Mouse (Mus musculus): Measurements from ENCODE around the gene Armt1. TPM values are rescaled to one million over a fixed set of nuclear protein-coding genes. Genes with fewer than 3 reads are reported as not detected.
"Not testable (repeated sequence)": the region's sequence is repeated elsewhere in the genome, so short reads cannot be mapped to it uniquely, and the experiment has no call there.

The Armt1 gene
- polyA plus RNA-seq, 1 experiment from 2014 or later: 32.6 TPM

DNA sequence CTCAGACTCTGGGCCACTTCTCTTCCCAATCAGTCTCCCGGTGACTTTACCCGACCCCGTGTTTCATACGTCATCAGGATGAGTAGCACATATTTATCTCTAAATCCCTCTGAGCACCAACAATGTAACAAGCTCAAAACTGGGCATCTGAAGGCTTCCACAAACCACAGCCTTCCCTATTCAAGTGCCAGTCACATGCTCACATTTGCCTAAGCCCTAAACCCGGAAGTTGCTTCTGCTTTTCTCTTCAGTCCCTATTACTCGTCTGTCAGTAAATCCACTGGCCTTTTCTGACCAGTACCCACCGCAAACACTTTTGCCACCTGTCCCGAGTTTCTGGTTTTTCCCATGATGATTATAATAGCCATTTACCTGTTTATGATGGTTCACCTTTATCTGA lies 1.9 kb upstream of the Armt1 start:
- no peak for DNase-seq (ENCODE audit: low spot score)

GRCm38 (mm10) chr10:4430826-4431225 lies 1.4 kb upstream of the Armt1 start:
- Histone ChIP-seq H3K9ac (ENCODE audit: low read length) (no peak overlapping the region), H3K36me3 (ENCODE audit: control insufficient read depth, insufficient read depth, low read length) (no peaks in the 10 kb centered on the region), H3K27ac (ENCODE audit: low read depth, low read length) (no peak overlapping the region), H3K4me2 (ENCODE audit: low read depth, low read length, severe bottlenecking) (no peak overlapping the region), H3K4me1 (replicated peaks; ENCODE audit: control insufficient read depth, insufficient read depth, low read length) (peaks cover 2% of the 10 kb centered on the region; the same call in 1 of the 2 replicates), H3K9me3 (ENCODE audit: control insufficient read depth, low read length) (no peaks in the 10 kb centered on the region), H3K27me3 (ENCODE audit: control insufficient read depth, insufficient read depth, low read length) (no peaks in the 10 kb centered on the region), H3K4me3 (ENCODE audit: low read depth, low read length) (no peak overlapping the region)
- 88% methylated on average over 3 of the region's 3 CpGs for WGBS
- DNase-seq (ENCODE audit: low spot score) (no peak), ATAC-seq (replicated peaks; ENCODE audit: low FRiP score) (no peak)

More for the DNA sequence above, 1.9 kb upstream of the Armt1 start:
- Histone ChIP-seq H3K9me3 (ENCODE audit: control insufficient read depth, low read length) (no peaks in the 10 kb centered on the region), H3K9ac (ENCODE audit: low read length) (no peak overlapping the region), H3K27me3 (ENCODE audit: control insufficient read depth, insufficient read depth, low read length) (no peaks in the 10 kb centered on the region), H3K27ac (ENCODE audit: low read depth, low read length) (no peak overlapping the region), H3K4me2 (ENCODE audit: low read depth, low read length, severe bottlenecking) (no peak overlapping the region), H3K4me3 (ENCODE audit: low read depth, low read length) (no peak overlapping the region), H3K36me3 (ENCODE audit: control insufficient read depth, insufficient read depth, low read length) (no peaks in the 10 kb centered on the region), H3K4me1 (replicated peaks; ENCODE audit: control insufficient read depth, insufficient read depth, low read length) (peaks cover 2% of the 10 kb centered on the region; the same call in 1 of the 2 replicates)
- 88% methylated on average over 8 of the region's 8 CpGs for WGBS
- no peak for ATAC-seq (replicated peaks; ENCODE audit: low FRiP score)

DNA sequence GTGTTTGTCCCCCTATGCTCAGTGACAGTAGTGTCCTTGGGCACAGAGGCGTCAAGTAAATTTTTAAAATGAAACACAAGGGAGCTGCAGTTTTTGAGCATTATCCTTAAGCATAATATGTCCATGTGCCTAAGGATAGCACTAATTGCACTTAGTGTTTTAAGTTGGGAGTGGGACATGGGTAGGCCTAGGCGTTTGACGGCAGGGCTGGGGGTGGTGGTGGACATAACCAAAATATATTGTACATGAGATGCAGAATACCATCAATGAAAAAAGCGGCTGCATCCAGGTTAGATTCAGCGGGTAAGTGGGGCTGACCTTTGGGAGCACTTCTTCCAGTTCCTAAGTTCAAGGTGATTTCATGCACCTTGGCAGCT lies 533 bp upstream of the Armt1 start:
- Histone ChIP-seq H3K9ac (ENCODE audit: low read length) (peak overlapping the region; percentile 72), H3K4me1 (replicated peaks; ENCODE audit: control insufficient read depth, insufficient read depth, low read length) (peaks cover 2% of the 10 kb centered on the region; the same call in 1 of the 2 replicates), H3K27ac (ENCODE audit: low read depth, low read length) (no peak overlapping the region), H3K4me3 (ENCODE audit: low read depth, low read length) (peak overlapping the region; percentile 40), H3K4me2 (ENCODE audit: low read depth, low read length, severe bottlenecking) (peak overlapping the region; percentile 75), H3K27me3 (ENCODE audit: control insufficient read depth, insufficient read depth, low read length) (no peaks in the 10 kb centered on the region), H3K9me3 (ENCODE audit: control insufficient read depth, low read length) (no peaks in the 10 kb centered on the region), H3K36me3 (ENCODE audit: control insufficient read depth, insufficient read depth, low read length) (no peaks in the 10 kb centered on the region)
- DNase-seq (ENCODE audit: low spot score) (no peak), ATAC-seq (replicated peaks; ENCODE audit: low FRiP score) (peak; percentile 19)
- WGBS: 15% methylated on average over 5 of the region's 5 CpGs

DNA sequence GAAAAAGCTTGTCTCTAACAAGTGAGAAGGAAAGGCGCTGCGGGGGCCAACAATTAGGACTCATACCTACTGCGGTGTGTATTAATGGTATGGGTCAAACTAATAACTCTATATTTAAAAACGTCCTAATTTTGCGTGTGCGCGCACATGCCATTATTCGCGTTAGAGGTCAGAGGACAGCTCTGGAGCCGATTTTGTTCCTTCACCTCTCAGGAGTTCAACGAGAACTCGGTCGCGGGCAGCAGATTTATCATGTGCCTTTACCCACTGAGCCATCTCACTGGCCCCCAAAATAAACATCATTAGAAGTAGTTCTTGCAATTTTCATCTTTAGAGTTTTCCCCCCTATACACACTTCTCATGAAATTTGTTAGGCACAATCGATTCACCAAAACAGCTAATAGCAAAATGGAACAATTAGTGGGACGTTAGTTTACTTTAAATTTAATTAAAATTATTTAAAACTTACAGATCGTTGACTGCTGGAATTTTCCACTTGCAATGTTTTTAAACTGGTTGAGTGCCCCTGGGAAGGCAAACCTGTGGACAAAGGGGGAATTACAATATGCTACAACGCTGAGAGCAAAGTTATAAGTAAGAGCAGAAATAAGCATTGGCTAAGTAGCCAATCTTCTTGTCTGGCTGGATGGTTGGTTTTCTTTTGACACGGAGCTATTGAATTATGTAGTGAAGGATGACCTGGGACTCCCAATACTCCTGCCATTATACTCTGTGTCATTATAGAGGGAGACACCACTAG lies 909 bp downstream of the Armt1 start:
- Histone ChIP-seq H3K4me3 (ENCODE audit: low read depth, low read length) (peak overlapping the region; percentile 40), H3K9ac (ENCODE audit: low read length) (peak overlapping the region; percentile 55), H3K27ac (ENCODE audit: low read depth, low read length) (no peak overlapping the region), H3K4me2 (ENCODE audit: low read depth, low read length, severe bottlenecking) (peak overlapping the region; percentile 42), H3K36me3 (ENCODE audit: control insufficient read depth, insufficient read depth, low read length) (no peaks in the 10 kb centered on the region), H3K27me3 (ENCODE audit: control insufficient read depth, insufficient read depth, low read length) (no peaks in the 10 kb centered on the region), H3K4me1 (replicated peaks; ENCODE audit: control insufficient read depth, insufficient read depth, low read length) (peaks cover 2% of the 10 kb centered on the region; the same call in 1 of the 2 replicates), H3K9me3 (ENCODE audit: control insufficient read depth, low read length) (no peaks in the 10 kb centered on the region)
- WGBS: 11% methylated on average over 19 of the region's 19 CpGs
- ATAC-seq (replicated peaks; ENCODE audit: low FRiP score) (no peak), DNase-seq (ENCODE audit: low spot score) (no peak)

- not testable (repeated sequence) for ATAC-seq (replicated peaks; ENCODE audit: low FRiP score); H3K9ac ChIP-seq (ENCODE audit: low read length)
- peak overlapping the region; percentile 42; the same call in 1 of the 2 replicates for H3K4me2 ChIP-seq (ENCODE audit: low read depth, low read length, severe bottlenecking)
Measured at GRCm38 (mm10) chr10:4433871-4434270, 1.6 kb downstream of the Armt1 start.

GRCm38 (mm10) chr10:4435416-4435815 lies 3.1 kb downstream of the Armt1 start:
- WGBS: 88% methylated on average over 3 of the region's 3 CpGs
- Histone ChIP-seq H3K4me2 (ENCODE audit: low read depth, low read length, severe bottlenecking) (no peak overlapping the region), H3K4me1 (replicated peaks; ENCODE audit: control insufficient read depth, insufficient read depth, low read length) (peaks cover 2% of the 10 kb centered on the region; the same call in 1 of the 2 replicates), H3K4me3 (ENCODE audit: low read depth, low read length) (no peak overlapping the region), H3K36me3 (ENCODE audit: control insufficient read depth, insufficient read depth, low read length) (peaks cover 3% of the 10 kb centered on the region; the same call in 1 of the 2 replicates), H3K9ac (ENCODE audit: low read length) (no peak overlapping the region), H3K27ac (ENCODE audit: low read depth, low read length) (no peak overlapping the region), H3K9me3 (ENCODE audit: control insufficient read depth, low read length) (no peaks in the 10 kb centered on the region), H3K27me3 (ENCODE audit: control insufficient read depth, insufficient read depth, low read length) (no peaks in the 10 kb centered on the region)
- DNase-seq (ENCODE audit: low spot score) (no peak), ATAC-seq (replicated peaks; ENCODE audit: low FRiP score) (no peak)

More at GRCm38 (mm10) chr10:4433871-4434270, 1.6 kb downstream of the Armt1 start:
- DNase-seq (ENCODE audit: low spot score); H3K4me3 ChIP-seq (ENCODE audit: low read depth, low read length); H3K36me3 ChIP-seq (ENCODE audit: control insufficient read depth, insufficient read depth, low read length); H3K9me3 ChIP-seq (ENCODE audit: control insufficient read depth, low read length); H3K27me3 ChIP-seq (ENCODE audit: control insufficient read depth, insufficient read depth, low read length); H3K4me1 ChIP-seq (replicated peaks; ENCODE audit: control insufficient read depth, insufficient read depth, low read length); H3K27ac ChIP-seq (ENCODE audit: low read depth, low read length): not testable (repeated sequence)
- 88% methylated on average over 2 of the region's 2 CpGs for WGBS

GRCm38 (mm10) chr10:4456409-4456808 lies 24.1 kb downstream of the Armt1 start:
- Histone ChIP-seq H3K36me3 (ENCODE audit: control insufficient read depth, insufficient read depth, low read length) (no peaks in the 10 kb centered on the region; the same call in 1 of the 2 replicates), H3K27ac (ENCODE audit: low read depth, low read length) (no peak overlapping the region), H3K4me3 (ENCODE audit: low read depth, low read length) (no peak overlapping the region), H3K9me3 (ENCODE audit: control insufficient read depth, low read length) (no peaks in the 10 kb centered on the region), H3K4me1 (replicated peaks; ENCODE audit: control insufficient read depth, insufficient read depth, low read length) (no peaks in the 10 kb centered on the region), H3K4me2 (ENCODE audit: low read depth, low read length, severe bottlenecking) (no peak overlapping the region), H3K27me3 (ENCODE audit: control insufficient read depth, insufficient read depth, low read length) (no peaks in the 10 kb centered on the region), H3K9ac (ENCODE audit: low read length) (no peak overlapping the region)
- no peak for DNase-seq (ENCODE audit: low spot score)
- ATAC-seq (replicated peaks; ENCODE audit: low FRiP score): no peak
- 84% methylated on average over 4 of the region's 4 CpGs for WGBS

- H3K36me3 ChIP-seq (ENCODE audit: control insufficient read depth, insufficient read depth, low read length): no peaks in the 10 kb centered on the region
- no peak for DNase-seq (ENCODE audit: low spot score)
- H3K4me1 ChIP-seq (replicated peaks; ENCODE audit: control insufficient read depth, insufficient read depth, low read length): no peaks in the 10 kb centered on the region
- no peak overlapping the region for H3K27ac ChIP-seq (ENCODE audit: low read depth, low read length)
- no peaks in the 10 kb centered on the region for H3K9me3 ChIP-seq (ENCODE audit: control insufficient read depth, low read length)
- no peak overlapping the region for H3K9ac ChIP-seq (ENCODE audit: low read length)
- no peak overlapping the region for H3K4me2 ChIP-seq (ENCODE audit: low read depth, low read length, severe bottlenecking)
- no peaks in the 10 kb centered on the region for H3K27me3 ChIP-seq (ENCODE audit: control insufficient read depth, insufficient read depth, low read length)
- no peak overlapping the region for H3K4me3 ChIP-seq (ENCODE audit: low read depth, low read length)
- no peak for ATAC-seq (replicated peaks; ENCODE audit: low FRiP score)
- WGBS: 87% methylated on average over 2 of the region's 2 CpGs
Measured at GRCm38 (mm10) chr10:4460201-4460600, 27.9 kb downstream of the Armt1 start.

DNA sequence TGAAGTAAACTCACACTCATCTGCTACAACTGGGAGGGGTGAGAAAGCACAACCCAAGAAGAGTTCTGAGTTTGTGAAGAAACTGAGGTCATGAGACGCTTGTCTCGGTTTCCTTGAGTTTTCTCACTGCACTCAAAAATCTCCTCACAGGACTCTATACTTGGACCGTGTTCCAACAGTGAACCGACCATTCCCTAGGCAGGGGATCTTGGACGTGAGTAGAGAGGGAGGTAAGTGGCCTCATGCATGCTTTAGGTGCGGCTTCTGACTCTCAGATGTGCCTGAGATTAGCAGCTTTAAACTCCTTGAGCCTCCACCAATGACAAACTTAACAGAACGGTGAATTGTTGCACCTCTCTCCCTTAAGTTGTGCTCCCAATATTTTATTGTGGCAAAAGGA lies 33.5 kb downstream of the Armt1 start:
- Histone ChIP-seq H3K4me3 (ENCODE audit: low read depth, low read length) (no peak overlapping the region), H3K9me3 (ENCODE audit: control insufficient read depth, low read length) (no peaks in the 10 kb centered on the region), H3K27ac (ENCODE audit: low read depth, low read length) (no peak overlapping the region), H3K4me1 (replicated peaks; ENCODE audit: control insufficient read depth, insufficient read depth, low read length) (no peaks in the 10 kb centered on the region), H3K9ac (ENCODE audit: low read length) (no peak overlapping the region), H3K27me3 (ENCODE audit: control insufficient read depth, insufficient read depth, low read length) (no peaks in the 10 kb centered on the region), H3K4me2 (ENCODE audit: low read depth, low read length, severe bottlenecking) (no peak overlapping the region), H3K36me3 (ENCODE audit: control insufficient read depth, insufficient read depth, low read length) (no peaks in the 10 kb centered on the region)
- ATAC-seq (replicated peaks; ENCODE audit: low FRiP score): no peak
- 79% methylated on average over 7 of the region's 7 CpGs for WGBS
- no peak for DNase-seq (ENCODE audit: low spot score)

All from forebrain, embryonic 11.5 days (tissue).